Mouse (Mus musculus): ENCODE measurements around the gene Fads6.

- TF ChIP-seq POLR2A (IDR thresholded peaks at IDR 0.05; ENCODE audit: low read depth, low read length) (no peak), NELFE (IDR thresholded peaks at IDR 0.05; ENCODE audit: low read depth, low read length) (no peak), IRF4 (IDR thresholded peaks at IDR 0.05; ENCODE audit: low read depth, low read length) (no peak)
Observed at GRCm38 (mm10) chr11:115269330-115270066, 28.0 kb downstream of the Fads6 start.
